Mouse (Mus musculus) lung, postnatal 25 days (tissue): ENCODE measurements at regions not wholly inside any gene's neighbourhood (a gene's known extent, or its start where the extent isn't known, plus 50 kb on each side); places are given as distances from the start of the nearest gene placed in this dataset.

ENCODE experiments used
- DNase-seq: peaks from one replicate; pipeline ENCODE4 v3.0.0; 2022; ENCODE audit warnings: low spot score

GRCm38 (mm10) chr13:35212276-35212675, 185.4 kb upstream of the Eci2 start:
- no peak for DNase-seq

GRCm38 (mm10) chr13:35214219-35214618, 187.3 kb upstream of the Eci2 start:
- no peak for DNase-seq

GRCm38 (mm10) chr13:35226142-35226829, 199.4 kb upstream of the Eci2 start:
- DNase-seq = no peak

GRCm38 (mm10) chr13:35226944-35227343, 200.0 kb upstream of the Eci2 start:
- DNase-seq = no peak

GRCm38 (mm10) chr13:35229601-35230000, 202.7 kb upstream of the Eci2 start:
- DNase-seq = no peak

GRCm38 (mm10) chr13:35233636-35234035, 206.7 kb upstream of the Eci2 start:
- no peak for DNase-seq

GRCm38 (mm10) chr13:35241443-35241842, 214.5 kb upstream of the Eci2 start:
- no peak for DNase-seq

- no peak for DNase-seq
These were observed 217.1 kb upstream of the Eci2 start for GRCm38 (mm10) chr13:35243946-35244345.

GRCm38 (mm10) chr13:35257386-35257785, 230.5 kb upstream of the Eci2 start:
- no peak for DNase-seq

GRCm38 (mm10) chr13:35258720-35259119, 231.8 kb upstream of the Eci2 start:
- no peak for DNase-seq

- no peak for DNase-seq
These were observed 257.1 kb upstream of the Eci2 start for GRCm38 (mm10) chr13:35283959-35284358.

- DNase-seq = no peak
These were observed 275.2 kb upstream of the Eci2 start for GRCm38 (mm10) chr13:35302088-35302487.

GRCm38 (mm10) chr13:35316772-35317171, 289.9 kb upstream of the Eci2 start:
- no peak for DNase-seq

- DNase-seq = no peak
These were observed 299.9 kb upstream of the Eci2 start for GRCm38 (mm10) chr13:35326682-35327242.

GRCm38 (mm10) chr13:35328320-35328719, 301.4 kb upstream of the Eci2 start:
- no peak for DNase-seq

GRCm38 (mm10) chr13:35330926-35331325, 304.0 kb upstream of the Eci2 start:
- no peak for DNase-seq

- DNase-seq = no peak
These were observed 314.0 kb upstream of the Cdyl start for GRCm38 (mm10) chr13:35345507-35346129.

- DNase-seq = no peak
These were observed 311.4 kb upstream of the Cdyl start for GRCm38 (mm10) chr13:35348283-35348682.

- DNase-seq = no peak
These were observed 300.3 kb upstream of the Cdyl start for GRCm38 (mm10) chr13:35359345-35359744.

GRCm38 (mm10) chr13:35377487-35377886, 282.1 kb upstream of the Cdyl start:
- no peak for DNase-seq

- DNase-seq = no peak
These were observed 280.1 kb upstream of the Cdyl start for GRCm38 (mm10) chr13:35379500-35379899.

GRCm38 (mm10) chr13:35380224-35381009, 279.2 kb upstream of the Cdyl start:
- no peak for DNase-seq

- no peak for DNase-seq
These were observed 278.0 kb upstream of the Cdyl start for GRCm38 (mm10) chr13:35381641-35382040.
